Mouse (Mus musculus): Measurements from ENCODE around the gene Klhl41. TPM values are rescaled to one million over a fixed set of nuclear protein-coding genes. Genes with fewer than 3 reads are reported as not detected.

Klhl41 gene
- polyA plus RNA-seq, 1 experiment from 2014 or later = 0.51 TPM

- H3K36me3 ChIP-seq (ENCODE audit: control insufficient read depth, insufficient read depth, low read length) = no peaks in the 10 kb centered on the region; the same call in 1 of the 2 replicates
- no peaks in the 10 kb centered on the region for H3K27me3 ChIP-seq (ENCODE audit: control insufficient read depth, insufficient read depth, low read length)
- H3K27ac ChIP-seq (ENCODE audit: low read length) = peak overlapping the region; percentile 79
- H3K9me3 ChIP-seq (ENCODE audit: control insufficient read depth, low read depth, low read length) = no peaks in the 10 kb centered on the region
- ATAC-seq (ENCODE audit: insufficient number of reproducible peaks, insufficient read depth, low FRiP score, low read depth) = peak; percentile 90
- WGBS = under 1% methylated on average over 89 of the region's 91 CpGs
- peaks cover 7% of the 10 kb centered on the region; the same call in 1 of the 2 replicates for H3K4me1 ChIP-seq (ENCODE audit: control insufficient read depth, insufficient read depth, low read length)
- H3K9ac ChIP-seq (replicated peaks; ENCODE audit: low read depth, low read length) = peak overlapping the region; percentile 87
- H3K4me2 ChIP-seq (replicated peaks; ENCODE audit: low read depth, low read length) = peak overlapping the region; percentile 64
- H3K4me3 ChIP-seq (ENCODE audit: low read depth, low read length) = peak overlapping the region; percentile 91
Observed at GRCm38 (mm10) chr2:69722650-69723518, 53.0 kb downstream of the Klhl41 start.

GRCm38 (mm10) chr2:69723519-69723825 lies 53.6 kb downstream of the Klhl41 start:
- H3K27me3 ChIP-seq (ENCODE audit: control insufficient read depth, insufficient read depth, low read length) = no peaks in the 10 kb centered on the region
- peak overlapping the region; percentile 64 for H3K4me2 ChIP-seq (replicated peaks; ENCODE audit: low read depth, low read length)
- H3K9me3 ChIP-seq (ENCODE audit: control insufficient read depth, low read depth, low read length) = no peaks in the 10 kb centered on the region
- H3K4me3 ChIP-seq (ENCODE audit: low read depth, low read length) = peak overlapping the region; percentile 91
- peak overlapping the region; percentile 87 for H3K9ac ChIP-seq (replicated peaks; ENCODE audit: low read depth, low read length)
- under 1% methylated on average over 12 of the region's 13 CpGs for WGBS
- H3K4me1 ChIP-seq (ENCODE audit: control insufficient read depth, insufficient read depth, low read length) = peaks cover 7% of the 10 kb centered on the region; the same call in 1 of the 2 replicates
- peak overlapping the region; percentile 79 for H3K27ac ChIP-seq (ENCODE audit: low read length)
- ATAC-seq (ENCODE audit: insufficient number of reproducible peaks, insufficient read depth, low FRiP score, low read depth) = no peak
- H3K36me3 ChIP-seq (ENCODE audit: control insufficient read depth, insufficient read depth, low read length) = no peaks in the 10 kb centered on the region; the same call in 1 of the 2 replicates

Other genes with a start within 250 kb of the Klhl41 start
- gene Lrp2, start 84.1 kb upstream of the Klhl41 start, polyA plus RNA-seq (2014; fragmentation: Nextera tagmentation; extraction: Ambion mirVana) = 0.84 and 1.00 TPM in 2 replicates
- 16.3 and 19.9 TPM in 2 replicates for gene Bbs5, start 22.9 kb upstream of the Klhl41 start, polyA plus RNA-seq (2014; fragmentation: Nextera tagmentation; extraction: Ambion mirVana)
- gene Fastkd1, start 43.4 kb downstream of the Klhl41 start, polyA plus RNA-seq (2014; fragmentation: Nextera tagmentation; extraction: Ambion mirVana) = 13.3 and 16.9 TPM in 2 replicates
- gene Ppig, start 52.4 kb downstream of the Klhl41 start, polyA plus RNA-seq (2014; fragmentation: Nextera tagmentation; extraction: Ambion mirVana) = 125 and 134 TPM in 2 replicates
- gene Ccdc173, start 119.5 kb downstream of the Klhl41 start, polyA plus RNA-seq (2014; fragmentation: Nextera tagmentation; extraction: Ambion mirVana) = 2.4 and 2.5 TPM in 2 replicates
- gene Phospho2, start 119.5 kb downstream of the Klhl41 start, polyA plus RNA-seq (2014; fragmentation: Nextera tagmentation; extraction: Ambion mirVana) = 21.8 and 24.8 TPM in 2 replicates
- 42.8 and 47.3 TPM in 2 replicates for gene Klhl23, start 151.8 kb downstream of the Klhl41 start, polyA plus RNA-seq (2014; fragmentation: Nextera tagmentation; extraction: Ambion mirVana)
- 316 and 339 TPM in 2 replicates for gene Ssb, start 191.4 kb downstream of the Klhl41 start, polyA plus RNA-seq (2014; fragmentation: Nextera tagmentation; extraction: Ambion mirVana)
- gene Mettl5, start 215.5 kb downstream of the Klhl41 start, polyA plus RNA-seq (2014; fragmentation: Nextera tagmentation; extraction: Ambion mirVana) = 41.6 and 44.0 TPM in 2 replicates
- gene Ubr3, start 227.1 kb downstream of the Klhl41 start, polyA plus RNA-seq (2014; fragmentation: Nextera tagmentation; extraction: Ambion mirVana) = 19.6 and 21.6 TPM in 2 replicates